Mouse (Mus musculus) heart, adult 18-20 months (tissue): ENCODE measurements around the gene Ifna2. TPM values are rescaled to one million over a fixed set of nuclear protein-coding genes. Genes with fewer than 3 reads are reported as not detected.

ENCODE experiments used
- DNase-seq, 2 experiments: peaks; one replicate each; pipeline ENCODE4 v3.0.0; 2021 to 2022; ENCODE audit warnings: mixed read lengths in 1 of 2
- total RNA-seq, 2 experiments: library from RNA; stranded (reverse); gene quantifications; 2 replicates each; pipeline ENCODE4 v1.2.3; 2021

The Ifna2 gene
- total RNA-seq, 2 experiments from 2014 or later, result not detected

- DNase-seq, result no peak
These were observed 30.1 kb downstream of the Ifna2 start for GRCm38 (mm10) chr4:88653644-88654043.

GRCm38 (mm10) chr4:88644359-88644758 is 39.4 kb downstream of the Ifna2 start, which contains the start of gene Ifna13:
TSS of gene Ifna13 (minus strand) at chr4:88644459.
- no peak for DNase-seq

- no peak for DNase-seq
These were observed 41.2 kb downstream of the Ifna2 start for GRCm38 (mm10) chr4:88642526-88642925.

GRCm38 (mm10) chr4:88641077-88641831 is 42.5 kb downstream of the Ifna2 start:
- DNase-seq, result peak; percentile 92 to 100

GRCm38 (mm10) chr4:88640704-88641076 is 43.0 kb downstream of the Ifna2 start:
- no peak for DNase-seq

GRCm38 (mm10) chr4:88634311-88634710 is 49.4 kb downstream of the Ifna2 start, which contains the start of gene C87499:
TSS of gene C87499 (minus strand) at chr4:88634411.
- no peak for DNase-seq

Other genes starting within 250 kb of the Ifna2 start
- gene Hacd4, start 245.0 kb downstream of the Ifna2 start, total RNA-seq, result 1 to 10 TPM; 3.6 to 3.9 TPM
- not detected for gene Ifnb1, start 161.1 kb downstream of the Ifna2 start, total RNA-seq
- not detected for gene Ifna15, start 125.7 kb downstream of the Ifna2 start, total RNA-seq
- gene Ifna14, start 112.1 kb downstream of the Ifna2 start, total RNA-seq, result not detected
- not detected for gene Ifna9, start 91.5 kb downstream of the Ifna2 start, total RNA-seq
- gene Ifna12, start 80.5 kb downstream of the Ifna2 start, total RNA-seq, result not detected
- gene C87499, start 49.5 kb downstream of the Ifna2 start, total RNA-seq, result not detected
- gene Ifna13, start 39.5 kb downstream of the Ifna2 start, total RNA-seq, result not detected
- gene Ifna16, start 7.0 kb downstream of the Ifna2 start, total RNA-seq, result not detected
- gene Ifnab, start 7.4 kb upstream of the Ifna2 start, total RNA-seq, result not detected
- under 1 TPM in 1 of 2 experiments, not detected in 1; 0.42 TPM for gene Gm26566, start 37.9 kb upstream of the Ifna2 start, total RNA-seq
- 10 to 100 TPM; 72.4 to 76.1 TPM for gene Klhl9, start 38.6 kb upstream of the Ifna2 start, total RNA-seq
- not detected for gene Gm13271, start 71.0 kb upstream of the Ifna2 start, total RNA-seq
- gene Gm13283, start 76.2 kb upstream of the Ifna2 start, total RNA-seq, result not detected
- gene Gm13290, start 89.9 kb upstream of the Ifna2 start, total RNA-seq, result not detected
- gene Gm13289, start 93.0 kb upstream of the Ifna2 start, total RNA-seq, result not detected
- gene Gm13272, start 95.9 kb upstream of the Ifna2 start, total RNA-seq, result not detected
- not detected for gene Ifnz, start 98.2 kb upstream of the Ifna2 start, total RNA-seq
- not detected for gene Gm13276, start 101.8 kb upstream of the Ifna2 start, total RNA-seq
- gene Gm13277, start 104.7 kb upstream of the Ifna2 start, total RNA-seq, result not detected
- not detected for gene Gm13278, start 107.6 kb upstream of the Ifna2 start, total RNA-seq
- gene Gm13275, start 110.6 kb upstream of the Ifna2 start, total RNA-seq, result not detected
- not detected for gene Gm13279, start 113.5 kb upstream of the Ifna2 start, total RNA-seq
- gene Gm13285, start 115.8 kb upstream of the Ifna2 start, total RNA-seq, result not detected
- gene Gm13287, start 119.3 kb upstream of the Ifna2 start, total RNA-seq, result not detected
- not detected for gene Gm13288, start 121.6 kb upstream of the Ifna2 start, total RNA-seq
- not detected for gene Ifna7, start 132.3 kb upstream of the Ifna2 start, total RNA-seq
- gene Ifna11, start 136.0 kb upstream of the Ifna2 start, total RNA-seq, result not detected
- gene Ifna6, start 143.5 kb upstream of the Ifna2 start, total RNA-seq, result not detected
- not detected for gene Ifna5, start 151.6 kb upstream of the Ifna2 start, total RNA-seq
- gene Ifna4, start 157.9 kb upstream of the Ifna2 start, total RNA-seq, result not detected
- gene Ifna1, start 166.2 kb upstream of the Ifna2 start, total RNA-seq, result not detected
- not detected for gene Ifne, start 196.3 kb upstream of the Ifna2 start, total RNA-seq